Mouse (Mus musculus): ENCODE data around the gene Wfdc6a.
"Not testable (repeated sequence)": the region's sequence is repeated elsewhere in the genome, so short reads cannot be mapped to it uniquely, and the experiment has no call there.

Gene Wfdc6a

DNA sequence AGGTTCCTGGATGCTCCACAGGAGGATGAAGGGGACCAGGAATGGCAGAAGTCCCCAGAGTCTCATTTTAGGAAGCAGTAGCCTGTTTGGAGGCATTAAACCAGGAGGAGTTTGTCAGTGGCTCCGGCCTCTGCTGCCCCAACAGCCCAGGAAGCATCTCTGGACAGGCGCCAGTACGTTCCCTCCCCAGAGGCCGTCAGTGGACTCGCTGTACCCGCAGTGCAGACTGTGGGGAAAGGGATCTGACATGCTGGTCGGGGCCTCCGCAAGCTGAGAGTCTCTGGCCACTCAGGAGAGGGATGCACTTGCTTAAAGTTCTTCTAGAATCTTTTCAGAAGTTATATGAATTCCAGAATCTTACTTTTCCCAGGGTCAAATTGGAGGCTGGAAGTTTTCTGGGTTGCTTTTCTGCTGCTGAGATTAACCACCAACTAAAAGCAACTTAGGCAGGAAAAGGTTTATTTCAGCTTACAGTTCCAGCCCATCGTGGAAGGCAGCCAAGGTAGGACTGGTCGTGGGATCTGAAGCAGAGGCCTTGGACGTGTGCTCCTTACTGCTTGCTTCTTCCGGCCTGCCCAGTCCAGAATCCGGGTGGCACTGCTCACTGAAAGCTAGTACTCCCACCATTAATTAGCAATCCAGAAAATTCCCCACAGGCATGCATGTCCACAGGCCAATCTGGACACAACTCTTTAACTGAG lies at the start of gene Wfdc6a:
Gene Wfdc6a (minus strand): TSS at position 423 of the 701 bp plus-strand sequence.
- DNase-seq: peak; percentile 57

- DNase-seq: no peak
These were observed 36.5 kb upstream of the Wfdc6a start for GRCm38 (mm10) chr2:164621775-164622174.

DNA sequence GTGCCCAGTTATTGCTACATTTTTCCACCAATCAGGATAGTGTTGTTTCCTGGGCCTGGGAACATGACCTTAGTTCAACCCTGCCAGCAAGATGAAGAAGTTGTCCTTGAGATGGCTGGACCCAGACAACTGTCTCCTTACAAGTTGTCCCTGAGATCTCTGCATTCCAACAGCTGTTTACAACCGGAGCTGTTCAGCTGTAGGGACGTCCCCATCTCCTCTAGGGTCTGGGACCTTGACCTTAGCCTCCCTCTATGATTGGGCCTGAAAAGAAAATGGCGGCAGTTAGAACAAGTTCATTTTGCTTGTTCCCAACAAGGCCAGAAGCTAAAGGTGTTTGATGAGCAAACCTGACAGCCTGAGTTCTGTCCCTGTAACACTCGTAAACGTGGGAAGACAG lies 33.8 kb upstream of the Wfdc6a start:
- DNase-seq: peak; percentile 25

DNA sequence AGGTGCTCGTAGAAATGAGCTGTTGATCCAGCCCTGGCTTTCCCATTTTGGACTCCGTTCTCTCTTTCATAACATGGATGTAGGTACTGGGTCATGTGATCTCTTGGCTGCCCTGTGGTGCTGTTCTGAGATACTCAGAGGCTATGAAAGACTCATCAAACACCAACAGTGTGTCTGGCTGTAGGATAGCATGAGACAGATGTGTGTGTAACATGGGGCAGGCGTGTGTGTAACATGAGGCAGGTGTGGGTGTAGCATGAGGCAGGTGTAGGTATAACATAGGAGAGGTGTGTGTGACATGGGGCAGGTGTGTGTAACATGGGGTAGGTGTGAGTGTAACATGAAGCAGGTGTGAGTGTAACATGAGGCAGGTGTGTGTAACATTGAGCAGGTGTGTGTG lies 30.1 kb upstream of the Wfdc6a start:
- DNase-seq: no peak

GRCm38 (mm10) chr2:164613471-164613870 lies 28.2 kb upstream of the Wfdc6a start, which contains the start of the genes Wfdc6b and Wfdc8:
TSS of gene Wfdc6b (plus strand) at chr2:164613522.
TSS of gene Wfdc8 (minus strand) at chr2:164613626.
- peak; percentile 81 for DNase-seq

DNA sequence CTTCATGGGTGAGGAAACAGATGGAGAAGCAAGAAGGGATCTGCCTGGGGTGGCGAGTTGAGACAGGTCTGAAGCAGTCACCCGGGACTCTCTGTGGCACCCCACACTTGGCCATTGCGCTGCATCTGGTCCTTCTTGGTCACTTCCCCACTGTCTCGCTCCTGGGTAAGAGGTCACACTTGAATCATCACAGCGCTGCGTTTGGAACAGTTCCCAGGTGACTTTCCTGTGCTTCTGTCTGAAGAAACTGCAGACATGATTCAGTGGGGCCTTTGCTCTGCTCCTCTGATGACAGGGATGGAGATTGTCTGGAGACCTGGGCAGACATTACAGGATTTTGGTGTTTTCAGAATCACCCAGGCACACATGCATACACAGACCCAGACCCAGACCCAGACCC lies 23.5 kb upstream of the Wfdc6a start:
- DNase-seq: no peak

DNA sequence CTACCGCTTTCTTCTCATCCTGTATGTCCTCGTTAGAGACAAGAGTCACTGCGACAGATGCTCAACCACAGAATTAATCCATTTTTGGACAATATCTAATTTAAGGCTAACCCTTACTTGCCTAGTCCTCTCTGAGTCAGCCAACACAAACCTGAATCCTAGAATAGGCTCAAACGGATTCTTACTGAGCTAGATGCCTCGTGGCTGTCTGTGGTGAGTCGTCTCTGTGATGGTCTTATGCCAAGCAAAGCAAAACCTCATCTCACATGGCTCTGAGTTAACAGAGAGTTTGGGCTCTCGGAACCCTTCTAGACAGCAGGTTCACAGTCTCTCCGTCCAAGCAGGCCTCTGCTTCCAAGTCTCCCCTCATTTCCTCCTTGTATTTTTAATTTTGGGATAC lies 19.2 kb upstream of the Wfdc6a start:
- DNase-seq: no peak

DNA sequence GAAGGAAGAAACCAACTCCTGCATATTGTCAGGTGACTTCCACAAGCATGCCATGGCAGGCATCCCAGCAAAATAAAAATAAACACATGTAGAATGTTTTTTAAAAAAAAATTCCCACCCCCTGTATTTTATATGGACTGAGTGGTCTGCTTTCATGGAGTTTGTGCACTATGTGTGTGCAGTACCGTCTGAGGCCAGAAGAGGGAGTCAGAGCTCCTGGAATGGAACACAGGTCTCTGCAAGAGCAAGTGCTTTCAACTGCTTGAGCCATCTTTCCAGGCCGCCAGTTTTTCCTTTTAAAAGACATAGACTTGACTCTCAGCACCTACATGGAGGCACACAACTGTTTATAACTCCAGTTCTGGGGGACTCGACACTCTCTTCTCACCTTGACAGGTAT lies 18.2 kb upstream of the Wfdc6a start:
- no peak for DNase-seq

DNA sequence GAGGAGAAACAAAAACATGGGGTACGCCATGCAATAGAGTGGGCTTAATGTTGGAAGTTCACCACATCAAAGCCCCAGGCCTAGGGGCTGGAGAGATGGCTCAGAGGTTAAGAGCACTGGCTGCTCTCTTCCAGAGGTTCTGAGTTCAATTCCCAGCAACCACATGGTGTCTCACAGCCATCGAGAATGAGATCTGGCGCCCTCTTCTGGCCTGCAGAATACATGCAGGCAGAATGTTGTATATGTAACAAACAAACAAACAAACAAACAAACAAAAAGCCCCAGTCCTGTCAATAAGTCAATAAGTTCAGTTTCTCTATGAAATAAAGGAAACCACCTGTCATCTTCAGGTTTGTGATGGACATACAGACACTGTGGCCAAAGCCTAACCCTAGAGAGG lies 14.9 kb upstream of the Wfdc6a start:
- no peak for DNase-seq

DNA sequence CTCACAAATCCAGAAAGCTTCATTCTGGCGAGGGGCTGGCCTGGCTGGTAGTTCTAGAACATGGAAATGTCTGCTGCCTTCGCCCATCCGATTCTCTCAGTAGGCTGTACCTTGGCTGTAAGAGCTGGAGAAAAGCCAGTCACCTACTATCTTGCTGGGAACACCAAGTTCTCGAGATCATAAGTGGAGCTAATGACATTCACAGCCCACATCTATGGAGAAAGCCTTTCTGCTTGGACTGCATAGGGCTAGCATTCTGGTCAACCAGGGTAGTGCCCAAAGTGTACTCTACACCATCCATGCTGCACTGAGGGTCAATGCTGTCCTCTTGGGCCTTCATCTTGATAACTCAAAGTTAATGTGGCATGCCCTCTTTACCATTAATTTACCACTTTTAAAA lies 8.2 kb upstream of the Wfdc6a start, which contains the start of gene Eppin:
Gene Eppin (minus strand): TSS at position 101 of the 400 bp plus-strand sequence.
- DNase-seq: no peak

- DNase-seq: peak; percentile 57
These were observed 6.8 kb upstream of the Wfdc6a start for GRCm38 (mm10) chr2:164592014-164592413.

DNA sequence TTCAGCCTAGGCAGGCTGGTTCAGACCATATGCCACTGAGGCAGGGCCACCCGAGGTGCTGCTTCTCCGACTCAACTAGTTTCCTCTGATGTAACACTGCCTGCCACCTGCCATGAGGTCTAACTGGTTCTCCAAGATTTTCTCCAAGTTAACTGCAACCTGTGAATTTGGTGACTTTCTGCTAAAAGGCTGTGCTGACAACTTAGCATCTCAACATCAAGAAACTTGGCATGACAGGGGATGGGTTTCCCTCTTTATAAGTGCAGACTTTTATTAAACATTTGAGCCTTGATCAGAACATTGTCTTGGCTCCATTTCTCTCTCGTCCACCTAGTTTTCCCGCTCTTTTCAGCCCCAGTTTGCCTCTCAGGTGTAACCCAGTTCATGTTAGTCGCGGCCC lies 11.9 kb downstream of the Wfdc6a start, which contains the start of gene Spint3:
Gene Spint3 (minus strand): TSS at position 101 of the 400 bp plus-strand sequence.
- DNase-seq: not testable (repeated sequence)

GRCm38 (mm10) chr2:164567460-164567859 lies 17.8 kb downstream of the Wfdc6a start:
- no peak for DNase-seq

- DNase-seq: no peak
These were observed 18.2 kb downstream of the Wfdc6a start for GRCm38 (mm10) chr2:164566997-164567396.

GRCm38 (mm10) chr2:164564346-164564745 lies 20.9 kb downstream of the Wfdc6a start:
- no peak for DNase-seq

- DNase-seq: peak; percentile 66
These were observed 21.8 kb downstream of the Wfdc6a start for GRCm38 (mm10) chr2:164563339-164564038.

DNA sequence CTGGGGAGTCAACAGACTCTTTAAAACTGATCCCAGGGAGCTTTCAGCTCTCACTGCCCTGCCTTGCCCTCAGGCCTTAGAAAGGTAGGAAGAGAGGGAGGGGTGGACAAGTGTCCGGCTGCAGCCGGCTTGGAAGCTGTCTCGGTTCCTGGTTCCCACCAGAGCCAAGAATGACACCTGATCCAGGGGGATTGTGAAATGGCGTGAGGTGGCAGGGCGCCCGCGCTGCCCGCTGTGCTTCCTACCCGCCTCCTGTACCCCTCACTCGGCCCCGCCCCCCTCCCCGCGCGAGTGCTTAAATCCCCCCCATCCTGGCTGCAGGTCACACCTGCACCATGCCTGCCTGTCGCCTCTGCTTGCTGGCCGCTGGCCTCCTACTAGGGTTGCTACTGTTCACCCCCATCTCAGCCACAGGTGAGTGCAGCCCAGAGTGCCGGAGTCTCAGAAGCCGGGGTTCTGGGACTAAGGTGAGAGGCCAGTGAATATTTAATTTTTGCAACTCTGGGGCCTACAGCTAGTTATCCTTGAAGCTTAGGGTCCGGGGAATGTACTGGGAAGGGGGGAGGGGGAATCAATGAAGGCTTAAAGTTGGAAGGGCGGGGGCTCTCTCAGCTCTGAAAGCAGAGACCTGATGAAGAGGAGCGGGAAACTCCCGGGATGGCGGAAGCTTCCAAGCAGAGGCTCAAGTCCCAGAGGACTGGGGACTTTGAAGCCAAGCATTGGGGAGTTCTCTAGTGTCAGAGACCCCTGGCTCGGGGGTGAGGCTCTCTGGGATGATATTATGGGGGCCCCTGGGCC lies 22.7 kb downstream of the Wfdc6a start, which contains the start of gene Wfdc2:
Gene Wfdc2 (plus strand): TSS at position 23 of the 798 bp plus-strand sequence.
- peak; percentile 75 for DNase-seq

DNA sequence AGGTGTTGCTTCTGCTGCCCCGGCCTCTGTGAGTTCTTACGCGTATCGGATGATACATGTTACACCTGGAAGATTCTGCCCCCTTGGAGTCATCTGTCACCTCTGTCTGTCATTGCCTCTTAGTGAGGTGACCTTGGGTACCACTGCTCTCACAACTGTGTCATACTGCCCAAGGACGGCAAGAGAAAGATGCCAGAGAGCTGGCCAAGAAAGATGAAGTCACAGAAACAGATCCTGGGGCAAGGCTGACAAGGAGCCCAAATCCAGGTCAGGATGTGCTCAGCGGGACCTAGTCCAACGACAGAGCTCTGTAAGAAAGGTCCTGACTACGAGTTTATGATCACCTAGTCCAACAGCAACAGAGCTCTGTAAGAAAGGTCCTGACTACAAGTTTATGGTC lies 25.1 kb downstream of the Wfdc6a start:
- DNase-seq: no peak

DNA sequence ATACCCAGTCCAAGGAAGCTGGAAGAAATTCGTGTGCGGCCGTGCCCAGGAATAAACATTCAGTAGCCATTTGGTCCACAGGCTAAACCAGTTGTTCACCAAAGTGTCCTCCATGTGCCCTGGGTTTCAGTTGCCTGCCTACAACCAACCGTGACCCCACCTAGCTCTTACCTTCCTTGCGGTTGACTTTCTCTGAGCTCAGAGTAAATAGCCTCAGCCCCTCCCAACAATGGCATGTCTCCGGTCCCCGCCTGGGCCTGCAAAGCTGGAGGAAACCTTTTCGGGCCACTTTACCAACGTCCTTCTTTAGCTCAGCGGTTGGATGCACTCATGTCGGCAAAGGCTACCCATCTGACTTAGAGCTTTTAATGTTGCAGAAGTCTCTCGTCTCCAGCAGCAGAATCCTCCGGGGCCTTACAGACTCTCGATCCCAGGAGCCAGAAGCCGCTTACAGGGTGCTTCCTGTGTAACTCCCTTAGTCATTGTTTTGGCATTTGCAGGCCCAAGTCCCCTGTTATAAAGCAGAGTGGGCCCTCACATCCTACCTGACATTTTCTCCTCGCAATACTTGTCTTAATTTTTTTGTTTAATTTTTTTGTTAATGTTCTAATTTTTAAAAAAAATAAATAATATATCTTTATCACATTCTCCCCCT lies 26.1 kb downstream of the Wfdc6a start:
- DNase-seq: peak; percentile 46

- no peak for DNase-seq
These were observed 26.8 kb downstream of the Wfdc6a start for GRCm38 (mm10) chr2:164558426-164558825.

GRCm38 (mm10) chr2:164551502-164551901 lies 33.7 kb downstream of the Wfdc6a start:
- no peak for DNase-seq

- no peak for DNase-seq
These were observed 34.4 kb downstream of the Wfdc6a start for GRCm38 (mm10) chr2:164550895-164551269.

Measured in lung, postnatal 10 days (tissue).